Mouse (Mus musculus): ENCODE data around the gene Cdx2.

The Cdx2 gene

GRCm38 (mm10) chr5:147317321-147317720, 10.3 kb upstream of the Cdx2 start:
- DNase-seq (ENCODE audit: extremely low spot score): no peak

- DNase-seq (ENCODE audit: extremely low spot score): peak; percentile 27
Measured at GRCm38 (mm10) chr5:147315432-147316075, 8.5 kb upstream of the Cdx2 start.

- peak; percentile 42 for DNase-seq (ENCODE audit: extremely low spot score)
Measured at GRCm38 (mm10) chr5:147314646-147315431, 7.8 kb upstream of the Cdx2 start.

- DNase-seq (ENCODE audit: extremely low spot score): peak; percentile 40
Measured at GRCm38 (mm10) chr5:147312830-147313685, 6.0 kb upstream of the Cdx2 start.

GRCm38 (mm10) chr5:147309786-147310185, 2.7 kb upstream of the Cdx2 start:
- DNase-seq (ENCODE audit: extremely low spot score): no peak

GRCm38 (mm10) chr5:147308451-147308850, 1.4 kb upstream of the Cdx2 start:
- no peak for DNase-seq (ENCODE audit: extremely low spot score)

- no peak for DNase-seq (ENCODE audit: extremely low spot score)
Measured at GRCm38 (mm10) chr5:147307398-147307785, 322 bp upstream of the Cdx2 start.

- DNase-seq (ENCODE audit: extremely low spot score): peak; percentile 29
Measured at GRCm38 (mm10) chr5:147305856-147306637, 1.0 kb downstream of the Cdx2 start.

- DNase-seq (ENCODE audit: extremely low spot score): peak; percentile 59
Measured at GRCm38 (mm10) chr5:147305166-147305565, 1.9 kb downstream of the Cdx2 start.

- peak; percentile 54 for DNase-seq (ENCODE audit: extremely low spot score)
Measured at GRCm38 (mm10) chr5:147304276-147305155, 2.6 kb downstream of the Cdx2 start.

GRCm38 (mm10) chr5:147302746-147303400, 4.2 kb downstream of the Cdx2 start:
- DNase-seq (ENCODE audit: extremely low spot score): peak; percentile 34

GRCm38 (mm10) chr5:147302141-147302540, 4.9 kb downstream of the Cdx2 start:
- DNase-seq (ENCODE audit: extremely low spot score): no peak

- DNase-seq (ENCODE audit: extremely low spot score): peak; percentile 49
Measured at GRCm38 (mm10) chr5:147301781-147302070, 5.3 kb downstream of the Cdx2 start.

GRCm38 (mm10) chr5:147300917-147301780, 5.9 kb downstream of the Cdx2 start:
- peak; percentile 52 for DNase-seq (ENCODE audit: extremely low spot score)

- no peak for DNase-seq (ENCODE audit: extremely low spot score)
Measured at GRCm38 (mm10) chr5:147300001-147300363, 7.1 kb downstream of the Cdx2 start.

GRCm38 (mm10) chr5:147299255-147300000, 7.6 kb downstream of the Cdx2 start:
- DNase-seq (ENCODE audit: extremely low spot score): peak; percentile 82

- no peak for DNase-seq (ENCODE audit: extremely low spot score)
Measured at GRCm38 (mm10) chr5:147297249-147297648, 9.8 kb downstream of the Cdx2 start.

GRCm38 (mm10) chr5:147294121-147294520, 12.9 kb downstream of the Cdx2 start:
- DNase-seq (ENCODE audit: extremely low spot score): peak; percentile 56

Data from embryo, embryonic 9.5 days (tissue).